Mouse (Mus musculus): ENCODE data around the gene Zfp217. TPM values are rescaled to one million over a fixed set of nuclear protein-coding genes. Genes with fewer than 3 reads are reported as not detected.
A peak's percentile ranks its signal among the peaks of the same experiment; 100 is the strongest.

Gene Zfp217
- total and polyA plus RNA-seq, 2 experiments from 2014 or later: 2.1 to 10.1 TPM

DNA sequence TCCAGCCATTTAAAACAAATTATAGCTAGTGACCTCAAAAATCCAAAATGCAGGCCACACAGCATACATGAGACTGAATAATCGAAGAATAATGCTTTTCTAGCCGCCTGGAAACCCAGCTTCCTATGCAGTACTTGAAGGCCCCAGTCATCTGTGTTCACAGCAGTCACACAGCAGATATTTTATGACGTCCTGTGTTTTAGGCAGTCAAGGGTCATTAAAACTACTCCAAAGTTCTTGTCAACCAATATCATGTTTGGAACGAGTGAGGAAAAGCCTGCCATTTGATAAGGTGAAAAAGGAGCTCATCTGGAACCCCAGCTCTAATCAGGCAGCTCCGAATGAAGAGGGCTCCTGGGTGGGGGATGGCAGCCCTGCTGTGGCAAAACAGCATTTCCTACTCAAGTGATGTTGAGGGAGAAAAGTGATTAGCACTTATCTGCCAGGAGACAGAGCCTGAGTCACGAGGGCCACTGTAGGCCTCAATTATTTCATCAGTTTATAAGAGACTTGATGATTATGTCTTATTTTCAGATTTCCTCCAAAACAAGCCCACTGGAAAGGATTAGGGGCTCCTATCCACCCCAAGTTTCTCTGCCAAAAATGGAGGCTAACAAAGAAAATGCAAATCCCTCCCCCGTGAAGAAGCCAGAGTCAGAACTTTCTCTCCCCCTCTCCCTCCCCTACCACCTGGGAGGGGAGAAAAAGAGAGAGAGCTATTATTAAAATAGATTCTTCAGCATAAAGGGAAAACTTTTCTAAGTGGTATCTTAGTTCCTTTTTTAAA lies 19.2 kb downstream of the Zfp217 start:
- DNase-seq (ENCODE audit: low spot score) (no peak), ATAC-seq (ENCODE audit: insufficient read depth, low read depth) (no peak)
- 0 out of 2 replicates have a peak, but pooled peaks cover 4% of the 10 kb centered on the region for H3K36me3 ChIP-seq (replicated peaks; ENCODE audit: control insufficient read depth, insufficient read depth, low read length)
- peak overlapping the region; percentile 98 for H3K27ac ChIP-seq (ENCODE audit: low read depth)
- H3K9ac ChIP-seq (replicated peaks; ENCODE audit: low read depth, low read length): peak overlapping the region; percentile 27; the same call in 1 of the 2 replicates
- H3K4me3 ChIP-seq (ENCODE audit: low read depth, low read length): no peak overlapping the region; the same call in 1 of the 2 replicates
- TF ChIP-seq EP300 (IDR thresholded peaks at IDR 0.05; ENCODE audit: low read depth) (no peak), CTCF (IDR thresholded peaks at IDR 0.05; ENCODE audit: low read depth) (no peak)
- no peaks in the 10 kb centered on the region for H3K27me3 ChIP-seq (ENCODE audit: control insufficient read depth, insufficient read depth, low read length)
- peak overlapping the region; percentile 80 for H3K4me2 ChIP-seq (ENCODE audit: low read depth, low read length)
- H3K4me1 ChIP-seq (ENCODE audit: control insufficient read depth, insufficient read depth): peaks cover 42% of the 10 kb centered on the region
- no peaks in the 10 kb centered on the region for H3K9me3 ChIP-seq (replicated peaks; ENCODE audit: control insufficient read depth, low read length)
- WGBS: 19% methylated on average over 7 of the region's 7 CpGs

DNA sequence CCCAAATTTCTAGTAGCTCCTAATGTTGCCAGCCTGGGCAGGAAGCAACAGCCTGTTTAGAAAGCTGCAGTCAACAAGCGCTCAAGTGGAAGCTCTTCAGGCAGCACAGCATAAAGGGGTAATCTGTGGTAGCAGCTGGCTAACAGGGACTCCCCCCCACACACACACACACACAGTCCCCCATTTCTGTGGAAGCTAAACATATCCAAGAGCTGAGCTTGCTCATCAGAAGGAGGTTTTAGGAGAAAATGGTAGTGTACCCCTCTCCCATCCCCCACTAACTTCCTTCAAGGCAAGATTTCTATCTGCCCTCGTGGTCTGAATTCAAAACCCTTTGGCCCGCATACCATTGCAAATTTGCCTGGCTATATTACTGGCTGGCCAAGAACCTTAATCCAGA lies 20.4 kb downstream of the Zfp217 start:
- no peaks in the 10 kb centered on the region for H3K27me3 ChIP-seq (ENCODE audit: control insufficient read depth, insufficient read depth, low read length)
- H3K4me2 ChIP-seq (ENCODE audit: low read depth, low read length): peak overlapping the region; percentile 3; the same call in 1 of the 2 replicates
- H3K4me3 ChIP-seq (ENCODE audit: low read depth, low read length): no peak overlapping the region
- H3K9me3 ChIP-seq (replicated peaks; ENCODE audit: control insufficient read depth, low read length): no peaks in the 10 kb centered on the region
- no peak overlapping the region for H3K27ac ChIP-seq (ENCODE audit: low read depth)
- peaks cover 42% of the 10 kb centered on the region for H3K4me1 ChIP-seq (ENCODE audit: control insufficient read depth, insufficient read depth)
- DNase-seq (ENCODE audit: low spot score) (no peak), ATAC-seq (ENCODE audit: insufficient read depth, low read depth) (no peak)
- TF ChIP-seq EP300 (IDR thresholded peaks at IDR 0.05; ENCODE audit: low read depth): no peak
- WGBS: 35% methylated on average over 3 of the region's 3 CpGs
- no peak overlapping the region for H3K9ac ChIP-seq (replicated peaks; ENCODE audit: low read depth, low read length)
- H3K36me3 ChIP-seq (replicated peaks; ENCODE audit: control insufficient read depth, insufficient read depth, low read length): peaks cover 8% of the 10 kb centered on the region

DNA sequence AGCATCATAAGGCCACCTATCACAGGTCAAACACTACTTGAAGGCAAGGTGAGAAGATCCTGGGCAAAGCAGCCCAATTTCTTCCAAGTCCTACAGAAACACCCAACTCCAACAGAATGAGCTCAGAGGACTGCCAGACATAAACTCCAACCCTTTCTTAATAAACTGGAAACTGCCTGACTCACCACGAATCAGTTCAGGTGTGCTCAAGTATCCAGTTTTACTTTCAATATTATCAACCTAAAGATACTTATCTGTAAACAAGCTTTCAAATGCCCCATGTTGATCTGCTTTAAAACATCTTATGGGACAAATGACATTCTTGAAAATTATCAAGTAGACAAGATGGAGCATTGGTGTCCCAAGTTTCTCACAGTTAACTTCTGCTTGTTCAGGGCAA lies 21.6 kb downstream of the Zfp217 start:
- ATAC-seq (ENCODE audit: insufficient read depth, low read depth) (no peak), DNase-seq (ENCODE audit: low spot score) (no peak)
- Histone ChIP-seq H3K9me3 (replicated peaks; ENCODE audit: control insufficient read depth, low read length) (no peaks in the 10 kb centered on the region), H3K4me2 (ENCODE audit: low read depth, low read length) (no peak overlapping the region), H3K9ac (replicated peaks; ENCODE audit: low read depth, low read length) (no peak overlapping the region), H3K27ac (ENCODE audit: low read depth) (no peak overlapping the region), H3K4me3 (ENCODE audit: low read depth, low read length) (no peak overlapping the region), H3K27me3 (ENCODE audit: control insufficient read depth, insufficient read depth, low read length) (no peaks in the 10 kb centered on the region), H3K4me1 (ENCODE audit: control insufficient read depth, insufficient read depth) (peaks cover 42% of the 10 kb centered on the region), H3K36me3 (replicated peaks; ENCODE audit: control insufficient read depth, insufficient read depth, low read length) (peaks cover 10% of the 10 kb centered on the region)
- 75% methylated on average over 1 of the region's 1 CpGs for WGBS
- TF ChIP-seq CTCF (IDR thresholded peaks at IDR 0.05; ENCODE audit: low read depth): no peak
- TF ChIP-seq EP300 (IDR thresholded peaks at IDR 0.05; ENCODE audit: low read depth): no peak

DNA sequence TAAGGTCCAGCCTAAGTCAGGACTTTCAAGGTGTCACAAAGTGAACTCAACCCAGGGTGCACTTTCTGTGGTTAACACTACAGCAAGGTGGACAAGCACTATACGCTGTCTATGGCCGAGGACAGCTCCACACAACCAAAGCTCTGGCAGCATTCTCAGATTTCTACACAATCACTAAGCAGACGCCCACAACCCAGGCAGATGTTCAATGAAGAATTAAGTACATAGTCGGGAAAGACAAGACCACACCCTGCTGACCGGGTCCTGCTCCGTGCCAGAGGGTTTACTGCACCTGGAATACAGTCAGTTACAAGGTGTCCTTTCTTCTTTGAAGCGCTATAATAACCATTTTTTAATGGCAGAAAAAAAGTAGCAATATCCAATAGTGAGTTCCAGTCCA lies 25.7 kb downstream of the Zfp217 start:
- peaks cover 48% of the 10 kb centered on the region for H3K36me3 ChIP-seq (replicated peaks; ENCODE audit: control insufficient read depth, insufficient read depth, low read length)
- H3K9ac ChIP-seq (replicated peaks; ENCODE audit: low read depth, low read length): no peak overlapping the region
- TF ChIP-seq EP300 (IDR thresholded peaks at IDR 0.05; ENCODE audit: low read depth): no peak
- TF ChIP-seq CTCF (IDR thresholded peaks at IDR 0.05; ENCODE audit: low read depth): no peak
- DNase-seq (ENCODE audit: low spot score) (no peak), ATAC-seq (ENCODE audit: insufficient read depth, low read depth) (no peak)
- no peak overlapping the region for H3K4me2 ChIP-seq (ENCODE audit: low read depth, low read length)
- 66% methylated on average over 7 of the region's 7 CpGs for WGBS
- no peak overlapping the region for H3K27ac ChIP-seq (ENCODE audit: low read depth)
- no peaks in the 10 kb centered on the region for H3K27me3 ChIP-seq (ENCODE audit: control insufficient read depth, insufficient read depth, low read length)
- H3K4me1 ChIP-seq (ENCODE audit: control insufficient read depth, insufficient read depth): peaks cover 17% of the 10 kb centered on the region; the same call in 1 of the 2 replicates
- no peak overlapping the region for H3K4me3 ChIP-seq (ENCODE audit: low read depth, low read length)
- H3K9me3 ChIP-seq (replicated peaks; ENCODE audit: control insufficient read depth, low read length): no peaks in the 10 kb centered on the region

DNA sequence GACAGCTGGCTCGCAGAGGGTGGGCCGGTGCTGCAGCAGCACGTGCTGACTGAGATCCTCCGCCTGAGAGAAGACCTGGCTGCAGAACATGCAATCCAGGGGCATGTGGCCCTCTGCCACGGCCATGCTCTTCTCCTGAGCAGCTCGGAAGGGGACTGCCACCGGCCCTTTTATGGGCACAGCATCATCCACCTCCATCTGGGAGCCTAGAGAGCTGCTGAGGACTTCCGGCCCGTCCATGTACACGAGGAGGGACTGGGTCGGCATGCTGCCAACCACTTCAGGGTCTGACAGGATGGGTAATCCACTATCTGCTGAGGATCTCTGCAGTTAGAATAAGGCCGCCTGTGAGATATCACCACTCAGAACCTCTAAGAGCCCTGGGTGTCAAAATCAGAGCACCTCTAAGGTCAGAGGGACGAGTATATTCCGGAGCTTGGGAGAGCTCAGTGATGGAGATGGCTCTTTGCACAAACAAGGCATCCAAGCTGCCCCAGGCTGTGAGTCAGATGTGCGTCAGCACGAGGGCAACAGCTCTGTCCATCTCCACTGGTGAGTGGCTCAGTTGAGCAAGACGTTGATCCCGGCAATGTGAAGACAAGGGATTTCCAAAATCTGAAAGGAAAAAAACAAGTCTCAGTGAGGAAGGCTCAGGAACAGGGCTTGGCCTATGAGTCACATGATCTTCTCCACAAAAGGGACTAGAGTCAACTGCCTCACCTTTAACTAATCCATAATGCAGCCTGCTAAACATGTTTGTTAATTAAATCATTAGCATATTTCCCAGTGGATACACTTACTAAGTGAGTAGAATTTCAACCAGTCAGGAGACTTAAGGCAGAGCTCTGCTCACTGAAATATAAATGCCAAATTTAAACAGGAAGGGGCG lies 27.5 kb downstream of the Zfp217 start:
- Histone ChIP-seq H3K27me3 (ENCODE audit: control insufficient read depth, insufficient read depth, low read length) (no peaks in the 10 kb centered on the region), H3K36me3 (replicated peaks; ENCODE audit: control insufficient read depth, insufficient read depth, low read length) (peaks cover 55% of the 10 kb centered on the region), H3K9ac (replicated peaks; ENCODE audit: low read depth, low read length) (no peak overlapping the region), H3K4me2 (ENCODE audit: low read depth, low read length) (no peak overlapping the region), H3K9me3 (replicated peaks; ENCODE audit: control insufficient read depth, low read length) (no peaks in the 10 kb centered on the region), H3K4me3 (ENCODE audit: low read depth, low read length) (no peak overlapping the region), H3K4me1 (ENCODE audit: control insufficient read depth, insufficient read depth) (0 out of 2 replicates have a peak, but pooled peaks cover 3% of the 10 kb centered on the region), H3K27ac (ENCODE audit: low read depth) (no peak overlapping the region)
- ATAC-seq (ENCODE audit: insufficient read depth, low read depth) (no peak), DNase-seq (ENCODE audit: low spot score) (no peak)
- TF ChIP-seq CTCF (IDR thresholded peaks at IDR 0.05; ENCODE audit: low read depth): no peak
- TF ChIP-seq EP300 (IDR thresholded peaks at IDR 0.05; ENCODE audit: low read depth): no peak
- 75% methylated on average over 19 of the region's 19 CpGs for WGBS

Measured in heart, postnatal 0 days (tissue).